Mouse (Mus musculus) midbrain, embryonic 12.5 days (tissue): ENCODE measurements around the gene Ccng2. TPM values are rescaled to one million over a fixed set of nuclear protein-coding genes. Genes with fewer than 3 reads are reported as not detected.

Source experiments
- ATAC-seq: fragments of 200-750 bp; cut with Nextera tagmentation; 2 replicates; pipeline ENCODE4 v1.8.0; 2017; ENCODE audit warnings: low read depth, moderate TSS enrichment, moderate library complexity; ENCODE audit not compliant: low FRiP score
- H3K27ac ChIP-seq: fragments of 300-500 bp; sonication (generic); replicated peaks from 2 replicates; pipeline ENCODE4 v1.5.1; 2016; ENCODE audit warnings: mild to moderate bottlenecking
- H3K27me3 ChIP-seq: fragments of 300-500 bp; sonication (generic); 2 replicates; pipeline ENCODE4 v1.6.1; 2016; ENCODE audit warnings: mild to moderate bottlenecking
- H3K36me3 ChIP-seq: fragments of 300-500 bp; sonication (generic); 2 replicates; pipeline ENCODE4 v1.6.1; 2016
- H3K4me1 ChIP-seq: fragments of 300-500 bp; sonication (generic); 2 replicates; pipeline ENCODE4 v1.6.1; 2016
- H3K4me2 ChIP-seq: fragments of 300-500 bp; sonication (generic); replicated peaks from 2 replicates; pipeline ENCODE4 v1.6.1; 2016; ENCODE audit warnings: mild to moderate bottlenecking, moderate library complexity
- H3K4me3 ChIP-seq: fragments of 300-500 bp; sonication (generic); 2 replicates; pipeline ENCODE4 v1.5.1; 2016; ENCODE audit warnings: mild to moderate bottlenecking
- H3K9ac ChIP-seq: fragments of 300-500 bp; sonication (generic); replicated peaks from 2 replicates; pipeline ENCODE4 v1.6.1; 2016; ENCODE audit warnings: mild to moderate bottlenecking, moderate library complexity
- H3K9me3 ChIP-seq: fragments of 300-500 bp; sonication (generic); 2 replicates; pipeline ENCODE4 v1.6.1; 2016; ENCODE audit warnings: mild to moderate bottlenecking
- WGBS: fragments of 180-500 bp; shearing (Covaris S2); methylation state at CpG from one replicate; pipeline ENCODE4 v1.1.7; 2016; 5-methylcytosine and 5-hydroxymethylcytosine counted together
- polyA plus RNA-seq: library from polyadenylated mRNA; unstranded; fragments of >200 nt; fragmentation: Nextera tagmentation; extraction: Ambion mirVana; gene quantifications from 2 replicates; pipeline ENCODE4 v1.2.1, GENCODE M21; 2016

Ccng2 gene
- polyA plus RNA-seq, 1 experiment from 2014 or later, result 130 TPM

DNA sequence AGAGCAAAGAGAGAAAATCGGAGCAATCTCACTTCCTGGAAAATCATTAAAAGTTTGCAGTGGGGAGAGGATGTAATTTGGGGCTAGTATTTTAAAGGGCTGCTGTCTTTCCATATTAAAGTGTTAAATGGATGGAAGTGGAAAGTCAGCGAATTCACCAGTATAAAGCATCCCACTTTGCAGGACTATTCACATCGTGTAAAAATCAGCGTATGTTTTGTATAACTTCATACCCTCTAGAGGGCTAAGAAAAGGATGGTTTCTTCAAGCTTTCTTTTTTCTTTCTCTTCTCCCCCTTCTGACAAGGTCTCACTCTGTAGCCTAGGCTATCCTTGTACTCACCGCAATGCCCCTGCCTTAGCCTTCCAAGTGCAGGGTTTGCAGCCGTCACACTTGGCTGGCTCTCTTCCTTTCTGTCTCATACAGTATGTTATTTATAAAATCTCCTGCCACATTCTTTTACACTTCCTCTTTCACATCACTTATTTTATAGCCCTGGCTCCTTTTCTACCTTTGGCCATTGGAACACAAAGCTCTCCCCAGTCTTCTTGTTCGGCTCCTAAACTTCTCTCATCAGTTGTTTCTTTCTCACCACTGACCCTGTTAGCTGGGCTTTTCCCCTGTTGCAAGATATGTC lies 1.8 kb upstream of the Ccng2 start:
- 84% methylated on average over 7 of the region's 7 CpGs for WGBS
- H3K9me3 ChIP-seq, result no peaks in the 10 kb centered on the region
- ATAC-seq, result no peak

DNA sequence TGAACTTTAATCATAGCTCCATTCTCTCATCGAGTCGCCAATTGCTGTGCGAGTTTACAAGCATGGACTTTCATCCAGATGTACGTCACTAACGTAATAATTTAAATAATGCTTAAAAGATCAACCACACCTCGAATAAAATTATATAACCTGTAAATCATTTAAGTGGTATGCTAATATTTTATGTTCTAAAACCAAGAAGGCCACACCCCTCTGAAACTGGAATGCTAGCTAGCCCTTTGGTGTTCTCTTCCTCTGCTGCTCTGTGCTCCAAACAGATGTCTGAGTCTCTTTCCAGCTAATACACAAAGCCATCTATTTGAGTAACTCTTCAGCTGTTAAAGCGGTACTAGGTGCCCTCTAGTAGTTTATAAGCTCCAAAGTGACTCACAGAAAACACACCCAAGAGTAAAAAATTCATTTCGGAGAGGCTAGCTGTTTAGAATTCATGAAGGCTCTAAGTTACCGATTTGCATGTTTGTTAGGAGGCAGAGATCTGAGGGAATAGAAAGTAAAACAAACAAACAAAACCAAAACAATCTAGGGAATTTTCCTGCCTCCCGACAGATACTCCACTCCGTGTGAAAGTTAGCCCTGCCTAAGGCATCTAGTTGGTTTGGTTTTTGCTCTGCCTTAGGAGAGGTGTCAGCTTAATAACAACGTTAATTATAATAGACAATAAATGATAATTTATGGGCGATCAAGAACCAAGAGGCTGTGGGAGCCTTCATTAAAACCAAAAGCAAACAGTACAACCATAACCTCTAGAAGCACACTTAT lies 1.1 kb upstream of the Ccng2 start:
- peaks cover 5% of the 10 kb centered on the region for H3K36me3 ChIP-seq
- 74% methylated on average over 13 of the region's 13 CpGs for WGBS
- peak overlapping the region; percentile 86; the same call in 1 of the 2 replicates for H3K27ac ChIP-seq
- no peaks in the 10 kb centered on the region for H3K9me3 ChIP-seq
- H3K9ac ChIP-seq, result no peak overlapping the region; the same call in 1 of the 2 replicates
- 0 out of 2 replicates have a peak overlapping the region, but pooled peaks have one; percentile 94 for H3K4me3 ChIP-seq
- no peaks in the 10 kb centered on the region for H3K27me3 ChIP-seq
- no peak for ATAC-seq
- peak overlapping the region; percentile 56 for H3K4me2 ChIP-seq
- H3K4me1 ChIP-seq, result peaks cover 14% of the 10 kb centered on the region

More for the DNA sequence above, 1.8 kb upstream of the Ccng2 start:
- peaks cover 14% of the 10 kb centered on the region for H3K4me1 ChIP-seq
- H3K9ac ChIP-seq, result no peak overlapping the region
- H3K4me2 ChIP-seq, result no peak overlapping the region
- no peaks in the 10 kb centered on the region for H3K27me3 ChIP-seq
- H3K36me3 ChIP-seq, result no peaks in the 10 kb centered on the region; the same call in 1 of the 2 replicates
- H3K27ac ChIP-seq, result no peak overlapping the region
- H3K4me3 ChIP-seq, result no peak overlapping the region

DNA sequence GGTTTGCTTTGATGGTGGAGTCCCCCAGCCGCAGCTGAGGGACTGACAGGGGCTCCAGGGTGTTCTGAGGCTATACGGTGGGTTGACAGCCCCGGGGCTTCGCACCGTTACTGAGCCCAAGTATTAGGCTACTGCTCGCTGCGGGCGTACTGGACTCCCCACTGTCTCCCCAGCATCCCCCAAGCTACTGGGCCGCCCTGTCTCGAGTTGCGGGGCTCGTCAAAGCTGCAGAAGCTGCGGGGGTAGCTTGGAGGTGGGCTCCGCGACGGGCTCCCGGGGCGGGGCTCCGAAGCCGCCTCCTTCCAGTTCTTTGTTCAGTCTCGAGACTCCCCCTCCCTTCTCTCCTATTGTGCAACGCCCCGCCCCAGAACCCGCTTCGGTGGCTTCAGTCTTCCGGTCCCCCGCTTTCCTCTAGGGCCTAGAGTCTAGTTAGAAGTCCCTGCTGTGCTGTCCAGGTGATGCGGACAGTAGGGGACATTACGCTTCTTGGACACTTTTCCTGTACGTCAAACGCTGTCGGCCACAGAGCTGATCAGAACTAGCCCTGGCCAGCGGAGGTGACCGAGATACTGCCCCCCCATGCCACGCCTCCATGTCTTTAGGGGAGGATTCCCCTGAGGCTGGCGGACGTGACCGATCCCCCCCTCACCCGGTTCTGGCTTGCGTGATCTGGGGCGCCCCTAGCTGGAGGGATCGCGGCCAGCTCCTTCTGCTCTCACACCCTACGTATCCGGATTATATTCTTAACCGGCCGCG lies 972 bp downstream of the Ccng2 start:
- Histone ChIP-seq H3K9me3 (no peaks in the 10 kb centered on the region), H3K36me3 (peaks cover 23% of the 10 kb centered on the region), H3K9ac (peak overlapping the region; percentile 97), H3K4me2 (peak overlapping the region; percentile 62), H3K27ac (peak overlapping the region; percentile 97), H3K4me3 (peak overlapping the region; percentile 94), H3K27me3 (no peaks in the 10 kb centered on the region), H3K4me1 (peaks cover 14% of the 10 kb centered on the region)
- ATAC-seq, result peak; percentile 75
- WGBS, result under 1% methylated on average over 48 of the region's 48 CpGs

DNA sequence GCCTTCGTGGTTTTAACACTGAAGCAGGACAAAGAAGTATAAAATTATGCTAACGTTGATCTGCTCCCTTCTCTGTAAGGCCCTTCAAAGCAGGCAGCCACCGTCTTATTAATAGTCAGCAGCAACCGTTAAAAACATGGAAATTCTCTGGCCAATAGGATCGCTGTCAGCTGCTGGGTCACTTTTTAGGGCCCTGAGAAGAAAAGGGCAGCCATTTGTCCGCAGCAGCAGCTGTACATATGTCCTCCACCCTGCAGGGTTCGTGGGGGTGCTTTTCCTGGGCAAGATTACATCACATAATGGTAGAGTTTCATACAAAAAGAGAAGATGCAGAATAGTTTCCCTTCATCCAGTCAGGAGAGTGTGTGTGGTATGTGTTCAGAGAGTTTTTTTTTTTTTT lies 3.0 kb downstream of the Ccng2 start:
- Histone ChIP-seq H3K27me3 (no peaks in the 10 kb centered on the region), H3K27ac (0 out of 2 replicates have a peak overlapping the region, but pooled peaks have one; percentile 8), H3K9ac (peak overlapping the region; percentile 51), H3K4me2 (peak overlapping the region; percentile 62), H3K36me3 (peaks cover 43% of the 10 kb centered on the region), H3K4me1 (peaks cover 14% of the 10 kb centered on the region), H3K4me3 (peak overlapping the region; percentile 94), H3K9me3 (no peaks in the 10 kb centered on the region)
- no peak for ATAC-seq
- WGBS, result 47% methylated on average over 7 of the region's 7 CpGs

DNA sequence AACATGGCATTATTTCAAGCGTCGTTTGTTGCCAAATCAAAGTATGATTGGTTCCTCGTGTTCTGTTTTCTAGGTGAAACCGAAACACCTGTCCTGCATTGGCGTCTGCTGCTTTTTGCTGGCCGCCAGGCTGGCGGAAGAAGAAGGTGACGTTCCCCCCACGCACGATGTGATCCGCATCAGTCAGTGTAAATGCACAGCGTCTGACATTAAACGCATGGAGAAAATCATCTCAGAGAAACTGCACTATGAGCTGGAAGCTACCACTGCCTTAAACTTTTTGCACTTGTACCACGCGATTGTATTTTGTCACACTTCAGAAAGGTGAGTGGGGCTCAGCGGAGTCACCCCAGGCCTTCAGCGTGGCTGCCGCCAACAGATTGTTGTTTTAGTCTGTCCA lies 3.7 kb downstream of the Ccng2 start:
- no peaks in the 10 kb centered on the region for H3K27me3 ChIP-seq
- WGBS, result 93% methylated on average over 18 of the region's 18 CpGs
- no peak for ATAC-seq
- no peaks in the 10 kb centered on the region for H3K9me3 ChIP-seq
- H3K4me3 ChIP-seq, result no peak overlapping the region
- no peak overlapping the region for H3K9ac ChIP-seq
- no peak overlapping the region for H3K27ac ChIP-seq
- peaks cover 50% of the 10 kb centered on the region for H3K36me3 ChIP-seq
- H3K4me1 ChIP-seq, result peaks cover 14% of the 10 kb centered on the region
- no peak overlapping the region for H3K4me2 ChIP-seq

DNA sequence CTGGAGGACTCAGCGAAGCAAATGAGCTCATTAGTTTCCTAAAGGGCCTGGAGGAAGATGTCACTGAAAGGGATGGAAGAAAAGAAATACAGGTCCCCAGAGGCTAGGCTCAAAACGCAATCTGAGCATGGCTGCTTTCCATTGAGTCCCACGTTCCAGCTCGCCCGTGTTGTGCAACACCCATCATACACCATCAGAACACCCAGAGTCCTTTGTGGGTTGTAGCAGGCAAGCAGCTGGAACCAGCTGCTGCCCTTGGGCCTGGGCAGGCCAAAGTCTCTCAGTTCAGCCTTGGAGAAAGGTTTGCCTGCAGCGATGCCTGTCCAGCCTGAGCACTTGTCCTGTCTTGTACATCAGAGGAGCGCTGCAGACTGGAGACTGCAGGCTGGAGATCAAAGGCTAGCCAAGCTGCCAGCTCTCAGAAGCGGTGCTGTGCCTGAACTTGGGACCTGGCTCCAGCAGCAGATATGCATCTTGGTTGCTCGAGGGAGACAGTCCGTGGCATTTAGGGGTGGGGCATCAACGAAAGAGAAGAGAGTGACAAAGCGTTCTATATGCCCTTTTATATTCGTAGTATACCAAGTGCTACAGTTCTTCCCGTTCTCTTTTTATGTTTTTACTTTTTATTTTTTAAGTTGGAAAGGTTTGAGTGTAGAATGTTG lies 15.5 kb downstream of the Ccng2 start:
- no peak for ATAC-seq
- Histone ChIP-seq H3K27me3 (no peaks in the 10 kb centered on the region), H3K27ac (no peak overlapping the region), H3K36me3 (peaks cover 7% of the 10 kb centered on the region), H3K4me1 (no peaks in the 10 kb centered on the region), H3K9ac (no peak overlapping the region), H3K4me3 (no peak overlapping the region), H3K4me2 (no peak overlapping the region), H3K9me3 (no peaks in the 10 kb centered on the region)
- WGBS, result 80% methylated on average over 14 of the region's 14 CpGs

DNA sequence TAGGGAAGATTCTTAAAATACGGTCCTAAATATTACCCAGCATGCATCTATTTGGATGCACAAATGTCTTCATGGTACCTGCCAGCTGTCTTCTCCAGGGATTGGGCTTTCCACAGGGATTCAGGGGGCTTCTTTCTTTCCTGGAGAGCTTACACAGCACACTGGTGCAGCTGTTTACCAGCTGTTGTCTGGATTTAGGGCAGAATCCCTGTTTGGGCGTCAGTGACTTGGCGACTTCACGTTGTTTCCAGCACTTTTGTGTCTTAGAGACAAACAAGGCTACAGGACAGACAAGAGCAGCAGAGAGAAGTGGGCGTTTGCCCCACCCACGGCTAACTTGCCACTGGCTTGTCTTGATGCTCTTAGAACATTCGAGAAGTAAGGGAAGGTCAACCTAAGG lies 16.1 kb downstream of the Ccng2 start:
- Histone ChIP-seq H3K4me3 (no peak overlapping the region), H3K36me3 (peaks cover 3% of the 10 kb centered on the region), H3K9ac (no peak overlapping the region), H3K27ac (no peak overlapping the region), H3K9me3 (no peaks in the 10 kb centered on the region), H3K4me1 (no peaks in the 10 kb centered on the region), H3K27me3 (no peaks in the 10 kb centered on the region), H3K4me2 (no peak overlapping the region)
- ATAC-seq, result no peak
- 79% methylated on average over 7 of the region's 7 CpGs for WGBS

DNA sequence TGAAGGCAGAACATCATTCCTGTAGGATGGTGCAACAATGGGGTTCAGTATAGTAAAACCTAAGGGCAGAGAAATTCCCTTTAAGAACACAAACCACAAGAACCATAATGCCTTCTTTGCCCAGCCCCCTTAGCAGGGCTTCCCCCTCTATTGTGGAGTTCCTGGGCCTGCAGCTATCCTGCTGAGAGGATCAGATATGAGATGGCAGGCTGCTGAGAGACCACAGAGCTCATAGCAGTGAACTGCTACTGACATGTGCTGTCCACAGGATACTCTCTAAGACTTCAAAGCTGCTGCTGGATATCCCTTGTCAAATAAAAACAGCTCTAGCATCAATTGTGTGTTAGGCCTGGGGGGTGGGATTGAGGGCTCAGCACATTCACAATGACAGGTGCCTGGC lies 21.5 kb downstream of the Ccng2 start:
- ATAC-seq, result no peak
- Histone ChIP-seq H3K4me1 (no peaks in the 10 kb centered on the region), H3K9me3 (peaks cover 10% of the 10 kb centered on the region), H3K4me3 (no peak overlapping the region), H3K36me3 (no peaks in the 10 kb centered on the region), H3K27ac (no peak overlapping the region), H3K4me2 (no peak overlapping the region), H3K27me3 (no peaks in the 10 kb centered on the region), H3K9ac (no peak overlapping the region)

DNA sequence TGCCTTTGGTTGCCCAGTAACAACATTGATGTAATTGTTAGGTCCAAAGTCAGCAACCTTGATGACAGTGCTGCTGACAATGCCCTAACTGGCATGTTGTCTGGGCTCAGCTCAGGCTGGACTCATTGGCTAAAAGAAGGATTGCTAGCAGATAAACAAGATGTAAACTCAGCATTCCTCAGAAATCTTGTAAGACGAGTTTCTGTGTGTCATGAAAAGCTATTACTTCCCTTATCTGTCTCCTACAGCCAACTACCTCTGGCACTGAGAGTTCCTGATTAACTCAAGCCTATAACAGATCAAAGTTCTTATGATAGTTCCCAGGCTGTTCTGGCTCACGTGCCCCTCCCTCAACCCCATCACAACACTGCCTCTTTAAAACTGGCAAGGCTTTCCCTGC lies 23.2 kb downstream of the Ccng2 start:
- no peak overlapping the region for H3K9ac ChIP-seq
- H3K4me2 ChIP-seq, result no peak overlapping the region
- peaks cover 10% of the 10 kb centered on the region for H3K9me3 ChIP-seq
- H3K4me3 ChIP-seq, result no peak overlapping the region
- H3K4me1 ChIP-seq, result no peaks in the 10 kb centered on the region
- H3K36me3 ChIP-seq, result no peaks in the 10 kb centered on the region
- no peak overlapping the region for H3K27ac ChIP-seq
- WGBS, result 62% methylated on average over 2 of the region's 2 CpGs
- no peaks in the 10 kb centered on the region for H3K27me3 ChIP-seq
- no peak for ATAC-seq

DNA sequence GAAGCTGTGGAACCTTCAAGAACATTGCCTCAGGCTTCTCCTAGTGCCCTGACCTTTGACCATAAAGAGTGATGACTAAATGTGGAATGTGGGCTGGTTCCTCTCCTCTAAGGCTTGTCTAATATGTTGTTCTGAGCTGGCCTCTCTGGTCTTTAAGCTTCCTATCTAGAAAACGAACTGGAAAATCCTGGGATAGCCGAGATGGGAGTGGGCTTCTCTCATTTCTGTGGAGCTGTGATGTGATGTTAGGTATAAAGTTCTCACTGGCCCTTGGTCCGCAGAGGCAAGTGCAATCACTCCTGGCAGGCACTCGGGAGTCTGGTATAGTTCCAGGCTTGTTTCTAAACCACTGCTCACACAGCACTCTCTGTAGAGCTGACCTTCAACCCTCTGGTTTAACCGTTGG lies 29.3 kb downstream of the Ccng2 start:
- Histone ChIP-seq H3K36me3 (no peaks in the 10 kb centered on the region), H3K27me3 (no peaks in the 10 kb centered on the region), H3K27ac (no peak overlapping the region), H3K9ac (no peak overlapping the region), H3K4me2 (no peak overlapping the region), H3K9me3 (peaks cover 10% of the 10 kb centered on the region), H3K4me1 (no peaks in the 10 kb centered on the region), H3K4me3 (no peak overlapping the region)
- no peak for ATAC-seq
- 83% methylated on average over 5 of the region's 5 CpGs for WGBS

DNA sequence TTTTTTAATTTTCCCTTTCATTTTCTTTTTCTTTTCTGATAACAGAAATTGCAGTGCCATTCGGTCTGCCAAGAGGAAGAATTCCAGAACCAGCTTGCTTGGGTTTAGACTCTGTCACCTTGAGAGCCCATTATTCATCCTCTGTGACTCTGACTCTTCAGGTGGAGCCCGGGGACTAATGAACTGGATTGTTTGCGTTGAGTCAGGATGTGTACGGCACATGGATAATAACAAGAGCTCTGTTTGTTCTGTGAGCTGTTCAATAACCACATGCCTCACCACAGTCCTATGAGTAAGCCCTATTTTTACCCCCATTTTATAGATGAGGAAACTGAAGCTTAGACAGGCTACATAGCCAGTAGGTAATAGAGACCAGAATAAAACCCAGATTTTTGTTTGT lies 29.7 kb downstream of the Ccng2 start:
- no peaks in the 10 kb centered on the region for H3K36me3 ChIP-seq
- 85% methylated on average over 4 of the region's 4 CpGs for WGBS
- H3K4me3 ChIP-seq, result no peak overlapping the region
- H3K27me3 ChIP-seq, result no peaks in the 10 kb centered on the region
- no peak overlapping the region for H3K9ac ChIP-seq
- no peaks in the 10 kb centered on the region for H3K4me1 ChIP-seq
- H3K4me2 ChIP-seq, result no peak overlapping the region
- H3K9me3 ChIP-seq, result peaks cover 10% of the 10 kb centered on the region
- no peak for ATAC-seq
- H3K27ac ChIP-seq, result no peak overlapping the region
